Mouse (Mus musculus) cerebellum, adult 9-11 months (tissue): ENCODE measurements around the gene Zfp36l2.

ENCODE experiments used
- DNase-seq: peaks from one replicate; pipeline ENCODE4 v3.0.0; 2022

Zfp36l2 gene

DNA sequence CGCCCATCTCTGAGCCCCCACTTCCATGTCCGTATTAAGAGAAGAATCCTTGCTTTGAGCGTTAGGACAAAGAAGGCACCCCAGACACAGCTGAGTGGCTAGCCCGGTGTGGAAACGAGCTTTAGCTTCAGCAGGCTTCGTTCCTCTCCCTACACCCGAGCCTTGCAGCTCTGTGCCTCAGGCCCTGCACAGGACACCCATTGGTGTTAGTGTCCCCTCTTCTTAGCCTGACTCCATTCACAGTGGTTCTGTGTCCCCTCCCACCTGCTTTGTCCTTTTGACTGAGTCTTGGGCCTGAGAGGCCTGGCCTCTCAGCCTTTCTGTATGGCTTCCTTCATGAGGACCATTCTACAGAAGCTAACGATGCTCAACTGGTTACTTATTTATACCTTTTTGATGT lies 37.5 kb downstream of the Zfp36l2 start:
- no peak for DNase-seq

DNA sequence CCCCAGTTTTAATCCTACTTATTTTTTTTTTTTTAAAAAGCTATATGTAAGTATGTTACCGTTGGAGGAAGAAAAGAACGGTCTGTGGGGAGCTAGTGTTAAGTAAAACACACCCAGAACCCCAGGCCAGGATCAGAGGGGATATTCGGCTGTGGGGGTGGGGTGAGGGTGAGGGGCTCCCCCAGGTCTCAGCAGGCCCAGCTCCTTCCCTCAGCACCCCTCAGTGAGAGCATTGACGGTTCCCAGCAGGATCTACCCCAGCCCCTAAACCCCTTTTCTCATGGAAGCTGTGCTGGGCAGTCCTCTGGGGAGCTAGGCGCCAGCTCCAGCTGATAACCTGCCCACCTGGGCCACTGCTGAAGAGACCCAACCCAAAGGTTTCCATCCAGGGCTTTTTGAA lies 38.2 kb downstream of the Zfp36l2 start:
- DNase-seq: no peak

- peak; percentile 75 for DNase-seq
These were observed 39.0 kb downstream of the Zfp36l2 start for GRCm38 (mm10) chr17:84148499-84149484.

DNA sequence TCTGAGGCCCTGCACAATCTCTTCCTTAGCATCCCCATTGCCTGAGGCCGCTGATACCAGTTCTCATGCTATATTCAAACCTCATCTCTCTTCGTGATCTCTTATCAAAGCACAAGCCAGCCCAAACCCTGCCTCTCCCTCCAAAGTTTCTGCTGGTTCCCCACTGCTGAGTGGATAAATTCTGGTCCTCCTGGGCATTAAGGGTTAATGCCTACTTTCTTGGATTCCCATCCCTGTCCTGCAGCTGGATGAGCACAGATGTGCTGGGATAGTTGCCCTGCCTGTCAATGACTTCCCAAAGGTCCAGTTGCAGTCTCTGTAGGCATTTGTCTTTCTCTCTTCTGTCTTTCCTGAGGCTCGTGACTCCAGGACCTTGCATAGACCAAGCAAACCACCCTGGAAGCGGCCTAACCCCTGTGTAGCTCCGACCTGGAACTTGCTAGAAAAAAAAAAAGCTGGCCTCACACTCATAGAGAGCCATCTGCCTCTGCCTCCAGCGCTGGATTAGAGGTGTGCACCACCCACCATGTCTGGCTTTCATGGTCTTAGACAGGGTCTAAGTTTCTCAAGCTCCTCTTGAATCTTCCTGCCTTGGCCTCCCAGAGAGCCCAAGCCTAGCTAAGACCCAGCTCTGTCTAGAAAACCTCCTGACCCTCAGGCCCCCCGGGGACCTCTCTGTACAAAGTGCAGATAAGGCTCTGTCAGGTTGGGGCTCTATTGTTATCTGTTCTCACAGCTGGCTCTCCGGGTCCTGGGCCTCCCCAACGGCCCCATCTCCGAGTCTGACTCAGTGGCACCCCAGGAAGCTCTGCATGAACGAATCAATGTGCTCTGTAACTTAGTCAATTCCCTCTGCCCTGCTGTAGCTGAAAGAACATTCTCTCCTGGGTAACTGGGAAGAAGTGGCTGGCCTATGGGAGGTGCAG lies 40.3 kb downstream of the Zfp36l2 start:
- DNase-seq: no peak

- DNase-seq: no peak
These were observed 41.1 kb downstream of the Zfp36l2 start for GRCm38 (mm10) chr17:84146458-84147182.

GRCm38 (mm10) chr17:84145826-84146287 lies 41.9 kb downstream of the Zfp36l2 start:
- no peak for DNase-seq

- no peak for DNase-seq
These were observed 42.8 kb downstream of the Zfp36l2 start for GRCm38 (mm10) chr17:84144762-84145599.

DNA sequence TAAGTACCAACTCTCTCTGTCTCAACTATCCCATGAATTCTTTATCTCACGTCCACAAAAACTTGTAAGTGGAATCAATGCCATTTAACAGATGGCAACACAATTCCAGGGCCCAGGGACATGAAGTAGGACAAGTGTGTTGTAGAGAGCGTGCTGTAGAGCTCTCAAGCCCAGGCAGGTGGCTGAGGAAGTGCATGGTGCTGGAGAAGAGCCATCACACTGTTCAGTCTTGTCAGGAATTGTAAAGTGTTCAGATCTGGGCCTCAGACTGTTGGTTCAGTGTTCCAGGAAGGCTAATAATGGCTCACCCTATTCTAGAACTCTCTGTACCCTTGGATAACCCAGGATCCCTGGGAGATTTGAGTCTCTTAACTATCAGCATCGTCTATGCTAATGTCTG lies 43.6 kb downstream of the Zfp36l2 start:
- no peak for DNase-seq

DNA sequence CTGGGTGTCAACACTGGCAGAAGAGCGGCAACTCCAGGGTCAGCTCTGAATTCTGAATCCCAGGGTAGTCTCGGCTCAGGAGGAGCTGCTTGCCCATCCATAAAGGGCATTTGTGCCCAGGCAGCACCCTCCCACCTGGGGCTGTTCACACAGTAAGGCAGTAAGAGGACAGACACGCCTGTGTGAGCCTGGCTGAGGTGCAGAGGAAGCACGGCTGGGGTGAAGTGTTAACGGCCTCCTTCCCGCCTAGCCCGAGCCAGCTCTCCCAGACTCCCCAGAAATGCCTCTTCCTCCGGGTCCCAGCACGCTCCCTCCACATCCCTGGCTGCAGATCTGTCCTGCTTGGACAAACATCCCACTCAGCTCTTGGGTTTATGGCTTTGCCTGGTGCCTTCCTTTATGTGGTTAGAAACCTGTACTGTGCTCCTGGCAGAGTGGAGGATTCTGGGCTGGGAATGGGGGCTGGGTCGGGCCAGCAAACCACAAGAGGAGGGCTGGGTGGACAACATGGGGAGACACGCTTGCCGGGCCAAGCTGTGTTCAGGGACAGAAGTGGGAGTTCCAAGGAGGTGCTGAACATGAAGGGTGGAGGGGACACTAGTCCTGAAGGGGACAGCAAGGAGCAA lies 44.4 kb downstream of the Zfp36l2 start:
- DNase-seq: no peak

GRCm38 (mm10) chr17:84141691-84142090 lies 46.1 kb downstream of the Zfp36l2 start:
- no peak for DNase-seq

- no peak for DNase-seq
These were observed 46.8 kb downstream of the Zfp36l2 start for GRCm38 (mm10) chr17:84140822-84141507.

- DNase-seq: no peak
These were observed 50.2 kb downstream of the Zfp36l2 start for GRCm38 (mm10) chr17:84137393-84138171.

DNA sequence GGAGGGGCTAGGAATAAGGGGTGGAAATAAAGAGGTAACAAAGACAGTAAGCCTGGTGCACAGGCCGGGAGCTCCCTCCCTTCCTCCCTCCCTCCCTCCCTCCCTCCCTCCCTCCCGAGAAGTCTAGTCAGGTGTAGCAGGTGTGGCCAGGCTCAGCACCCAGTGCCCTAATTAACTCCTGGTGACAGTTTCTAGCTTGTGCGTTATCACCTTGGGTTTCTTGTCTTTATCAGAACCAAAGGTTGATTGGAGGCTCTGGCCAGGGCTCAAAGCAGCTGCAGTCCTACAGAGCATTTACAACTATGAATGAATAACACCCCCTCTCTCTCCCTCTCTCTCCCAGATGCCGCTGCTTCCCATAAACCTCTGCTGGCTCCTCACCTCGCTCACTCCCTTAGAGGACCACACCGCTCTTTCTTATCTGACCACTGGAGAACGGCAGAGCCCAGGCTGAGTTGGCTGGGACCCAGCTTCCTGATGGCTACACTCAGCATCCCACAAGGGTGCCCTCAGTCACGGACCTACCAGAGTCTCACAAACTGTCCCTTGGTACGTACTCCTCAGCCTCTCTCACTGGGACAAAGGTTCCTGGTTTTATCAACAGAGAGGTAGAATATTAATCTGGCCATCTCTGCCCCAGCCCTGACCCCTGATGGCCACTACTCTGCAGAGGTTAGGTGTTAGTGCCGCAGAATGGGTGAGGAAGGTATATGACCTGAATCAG lies 50.9 kb downstream of the Zfp36l2 start:
- DNase-seq: no peak

DNA sequence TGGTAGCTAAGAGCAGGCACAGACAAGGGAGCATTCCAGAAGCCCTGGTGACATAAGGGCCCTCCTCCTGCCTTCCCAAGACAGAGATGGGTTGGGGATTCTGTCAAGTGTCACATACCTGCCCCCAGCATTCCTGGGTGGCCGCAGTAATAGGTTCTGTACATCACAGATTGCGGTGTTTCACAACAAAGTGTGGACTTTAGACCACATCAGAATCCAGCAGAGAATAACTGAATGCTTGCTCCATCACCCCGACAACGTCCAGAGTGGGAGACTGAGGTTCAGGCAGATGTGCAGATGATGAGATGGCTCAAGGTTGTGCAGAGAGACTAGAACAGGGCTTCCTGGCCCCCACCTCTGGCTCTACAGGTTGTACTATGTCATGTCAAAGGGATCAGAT lies 51.5 kb downstream of the Zfp36l2 start:
- no peak for DNase-seq

GRCm38 (mm10) chr17:84135243-84135642 lies 52.5 kb downstream of the Zfp36l2 start:
- no peak for DNase-seq
